Mouse (Mus musculus): ENCODE measurements around the gene Cnbd2. TPM values are rescaled to one million over a fixed set of nuclear protein-coding genes. Genes with fewer than 3 reads are reported as not detected.

Gene Cnbd2
- 8.2 and 10.0 TPM in 2 replicates for polyA plus RNA-seq (2015; fragmentation: Nextera tagmentation; extraction: Ambion mirVana)

DNA sequence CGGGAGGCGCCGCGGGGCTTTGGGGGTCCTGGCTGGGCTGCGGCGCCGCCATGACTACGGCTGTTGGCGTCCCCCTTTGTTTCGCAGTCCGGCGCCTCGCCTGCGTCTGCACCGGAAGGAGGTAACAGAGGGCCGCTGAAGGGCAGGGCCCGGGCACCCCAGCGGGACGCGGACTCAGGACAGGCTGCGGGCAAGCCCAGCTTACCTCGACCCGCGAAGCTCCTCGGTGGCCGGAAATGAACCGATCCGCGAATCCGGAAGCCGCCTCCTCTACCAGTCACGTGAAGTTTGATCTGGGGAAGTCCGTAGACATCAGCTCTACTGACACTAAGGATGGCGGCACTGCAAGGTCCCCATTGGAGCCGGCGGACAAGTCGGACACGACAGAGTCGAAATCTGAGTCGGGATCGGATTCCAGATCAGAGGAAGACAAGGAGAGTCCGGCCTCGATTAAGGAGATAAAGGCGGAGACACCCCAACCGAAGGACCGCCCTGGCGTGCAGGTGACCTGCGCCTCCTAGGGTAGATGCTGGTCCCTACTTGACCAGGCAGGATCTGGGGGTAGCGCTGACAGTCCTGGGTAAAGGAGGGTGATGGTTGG lies at the start of gene Cnbd2, which contains the start of gene Scand1:
Gene Cnbd2, plus strand, starts transcription at position 3 of the 601 bp plus-strand sequence.
Gene Scand1, minus strand, starts transcription at position 408 of the 601 bp plus-strand sequence.

GRCm38 (mm10) chr2:156420694-156421380 lies 108.7 kb downstream of the Cnbd2 start, which contains the start of gene Epb41l1:
Epb41l1 (plus strand) TSS chr2:156420909.

Small RNAs within 50 kb of the gene (microRNA-seq; reads per million reads assigned to microRNA genes)
- gene Gm22758 (ENCODE audit: borderline replicate concordance, insufficient number of aligned reads) (not detected), gene Gm22759 (ENCODE audit: borderline replicate concordance, insufficient number of aligned reads) (not detected)

Other genes with a start within 250 kb of the Cnbd2 start
- 2.7 and 4.2 TPM in 2 replicates for gene Spag4, start 247.1 kb upstream of the Cnbd2 start, polyA plus RNA-seq (2015; fragmentation: Nextera tagmentation; extraction: Ambion mirVana)
- gene Cpne1, start 200.3 kb upstream of the Cnbd2 start, polyA plus RNA-seq (2015; fragmentation: Nextera tagmentation; extraction: Ambion mirVana) = 26.5 and 28.3 TPM in 2 replicates
- 8.5 and 12.1 TPM in 2 replicates for gene Rbm12, start 200.3 kb upstream of the Cnbd2 start, polyA plus RNA-seq (2015; fragmentation: Nextera tagmentation; extraction: Ambion mirVana)
- 4.5 and 7.1 TPM in 2 replicates for gene Gm28036, start 185.2 kb upstream of the Cnbd2 start, polyA plus RNA-seq (2015; fragmentation: Nextera tagmentation; extraction: Ambion mirVana)
- gene Romo1, start 168.3 kb upstream of the Cnbd2 start, polyA plus RNA-seq (2015; fragmentation: Nextera tagmentation; extraction: Ambion mirVana) = 691 and 754 TPM in 2 replicates
- gene Nfs1, start 168.1 kb upstream of the Cnbd2 start, polyA plus RNA-seq (2015; fragmentation: Nextera tagmentation; extraction: Ambion mirVana) = 66.9 and 114 TPM in 2 replicates
- gene Rbm39, start 132.1 kb upstream of the Cnbd2 start, polyA plus RNA-seq (2015; fragmentation: Nextera tagmentation; extraction: Ambion mirVana) = 340 and 572 TPM in 2 replicates
- 45.5 and 52.4 TPM in 2 replicates for gene Phf20, start 115.8 kb upstream of the Cnbd2 start, polyA plus RNA-seq (2015; fragmentation: Nextera tagmentation; extraction: Ambion mirVana)
- gene Scand1, start 405 bp downstream of the Cnbd2 start, polyA plus RNA-seq (2015; fragmentation: Nextera tagmentation; extraction: Ambion mirVana) = 190 and 208 TPM in 2 replicates
- gene Epb41l1, start 108.6 kb downstream of the Cnbd2 start, polyA plus RNA-seq (2015; fragmentation: Nextera tagmentation; extraction: Ambion mirVana) = 2.3 and 2.6 TPM in 2 replicates
- 21.4 and 33.0 TPM in 2 replicates for gene Aar2, start 235.3 kb downstream of the Cnbd2 start, polyA plus RNA-seq (2015; fragmentation: Nextera tagmentation; extraction: Ambion mirVana)